Mouse (Mus musculus) splenic B cell, adult 2 months (primary cell): ENCODE data around the gene Nr1h3.

Experiments
- DNase-seq: peaks from one replicate; pipeline ENCODE4 v3.0.0-alpha.2; 2011; ENCODE audit warnings: low read depth, low spot score
- H3K27me3 ChIP-seq: 2 replicates; pipeline ENCODE4 v1.6.1; 2012; ENCODE audit warnings: mild to moderate bottlenecking, low read length, moderate library complexity, mixed read lengths; ENCODE audit not compliant: control insufficient read depth, poor library complexity, insufficient read depth, severe bottlenecking
- H3K36me3 ChIP-seq: 2 replicates; pipeline ENCODE4 v1.6.1; 2012; ENCODE audit warnings: mild to moderate bottlenecking, low read length, moderate library complexity, mixed read lengths; ENCODE audit not compliant: control insufficient read depth, poor library complexity, insufficient read depth, severe bottlenecking

The Nr1h3 gene

DNA sequence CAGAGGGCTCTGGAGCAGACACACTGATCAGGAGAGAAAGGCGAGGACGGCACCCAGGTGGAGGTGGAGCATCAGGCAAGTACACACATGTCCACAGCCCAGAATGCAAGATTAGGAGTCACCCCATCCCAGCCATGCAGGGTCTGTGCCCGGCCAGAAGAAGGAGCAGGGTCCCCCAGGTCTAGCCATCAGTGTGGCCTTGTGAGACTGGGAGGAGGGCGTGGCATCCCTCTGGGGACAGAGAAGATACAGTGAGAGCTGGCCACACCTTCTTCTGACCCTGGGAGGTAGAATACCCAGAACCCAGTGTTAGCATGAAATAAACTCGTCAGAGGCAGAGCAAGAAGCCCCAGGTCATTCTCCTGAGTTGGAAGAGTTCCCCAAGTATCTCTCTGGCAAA lies 63.3 kb downstream of the Nr1h3 start:
- no peaks in the 10 kb centered on the region for H3K27me3 ChIP-seq
- DNase-seq: no peak
- peaks cover 12% of the 10 kb centered on the region for H3K36me3 ChIP-seq

DNA sequence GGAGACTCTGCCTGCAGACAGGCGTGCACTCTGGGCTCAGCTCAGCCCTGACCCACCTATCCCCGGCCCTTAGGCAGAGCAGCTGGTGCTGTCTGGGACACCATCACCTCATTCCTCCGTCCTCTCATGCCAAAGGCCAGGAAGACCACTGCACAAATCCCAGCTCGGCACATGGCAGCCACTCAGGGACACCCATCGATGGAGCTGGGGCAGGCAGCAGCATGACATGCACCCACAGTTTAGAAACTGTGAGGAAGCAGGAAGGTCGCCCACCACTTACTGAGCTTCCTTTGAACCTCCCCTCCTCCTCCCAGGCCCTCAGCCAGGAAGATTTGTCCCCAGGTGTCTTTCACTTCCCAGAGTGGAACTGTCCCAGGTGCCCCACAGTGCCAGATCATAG lies 65.2 kb downstream of the Nr1h3 start:
- Histone ChIP-seq H3K36me3 (peaks cover 11% of the 10 kb centered on the region), H3K27me3 (no peaks in the 10 kb centered on the region)
- no peak for DNase-seq

DNA sequence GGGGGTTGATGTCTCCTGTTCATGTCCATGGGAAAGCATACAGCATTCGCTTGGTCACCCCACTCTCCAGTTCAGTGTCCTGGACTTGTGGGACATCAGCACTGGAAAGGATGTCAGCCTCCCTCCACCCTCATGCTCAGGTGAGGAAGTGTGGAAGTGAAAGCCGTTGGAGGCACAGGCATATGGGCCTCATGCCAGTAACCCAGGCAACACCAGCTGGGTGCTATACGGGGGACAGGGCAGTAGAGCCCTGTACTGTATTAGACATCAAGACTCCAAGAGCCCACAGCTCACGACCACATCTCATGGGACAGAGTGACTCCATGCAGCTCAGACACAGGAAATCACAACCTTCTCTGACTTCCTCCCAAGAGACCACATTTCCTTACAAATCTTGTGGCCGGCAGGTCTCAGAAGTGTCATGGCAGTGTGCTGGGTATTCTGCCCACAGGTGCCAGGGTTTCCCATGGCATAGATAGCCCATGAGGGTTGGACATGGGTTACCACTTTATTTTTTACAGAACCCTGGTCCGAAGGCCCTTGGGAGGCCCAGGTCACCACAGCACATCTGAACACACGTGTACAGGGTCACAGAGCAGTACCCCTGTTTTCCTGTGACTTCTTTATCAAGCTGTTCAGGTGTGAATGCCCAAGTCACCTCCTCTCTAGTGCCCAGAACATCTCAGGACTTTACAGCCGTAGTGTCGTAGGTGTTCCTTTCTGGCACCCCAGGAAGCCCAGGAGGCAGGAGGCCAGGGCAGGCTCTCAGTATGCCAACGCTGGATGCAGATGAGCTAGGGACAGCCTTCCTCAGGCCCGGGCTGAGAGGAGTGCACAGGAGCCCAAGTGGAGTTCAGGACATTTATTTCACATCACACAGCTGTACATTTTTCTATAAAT lies 65.9 kb downstream of the Nr1h3 start:
- peaks cover 8% of the 10 kb centered on the region for H3K36me3 ChIP-seq
- no peaks in the 10 kb centered on the region for H3K27me3 ChIP-seq
- DNase-seq: peak; percentile 35
